Mouse (Mus musculus) neutrophil, adult 65 days (primary cell): ENCODE measurements around the gene Gbp2. TPM values are rescaled to one million over a fixed set of nuclear protein-coding genes. Genes with fewer than 3 reads are reported as not detected.

ENCODE experiments used
- total RNA-seq: library from RNA; stranded (reverse); gene quantifications from 2 replicates; pipeline ENCODE4 v1.2.4, GENCODE M21; 2023

The Gbp2 gene
- 7.1 and 10.3 TPM in 2 replicates for total RNA-seq

DNA sequence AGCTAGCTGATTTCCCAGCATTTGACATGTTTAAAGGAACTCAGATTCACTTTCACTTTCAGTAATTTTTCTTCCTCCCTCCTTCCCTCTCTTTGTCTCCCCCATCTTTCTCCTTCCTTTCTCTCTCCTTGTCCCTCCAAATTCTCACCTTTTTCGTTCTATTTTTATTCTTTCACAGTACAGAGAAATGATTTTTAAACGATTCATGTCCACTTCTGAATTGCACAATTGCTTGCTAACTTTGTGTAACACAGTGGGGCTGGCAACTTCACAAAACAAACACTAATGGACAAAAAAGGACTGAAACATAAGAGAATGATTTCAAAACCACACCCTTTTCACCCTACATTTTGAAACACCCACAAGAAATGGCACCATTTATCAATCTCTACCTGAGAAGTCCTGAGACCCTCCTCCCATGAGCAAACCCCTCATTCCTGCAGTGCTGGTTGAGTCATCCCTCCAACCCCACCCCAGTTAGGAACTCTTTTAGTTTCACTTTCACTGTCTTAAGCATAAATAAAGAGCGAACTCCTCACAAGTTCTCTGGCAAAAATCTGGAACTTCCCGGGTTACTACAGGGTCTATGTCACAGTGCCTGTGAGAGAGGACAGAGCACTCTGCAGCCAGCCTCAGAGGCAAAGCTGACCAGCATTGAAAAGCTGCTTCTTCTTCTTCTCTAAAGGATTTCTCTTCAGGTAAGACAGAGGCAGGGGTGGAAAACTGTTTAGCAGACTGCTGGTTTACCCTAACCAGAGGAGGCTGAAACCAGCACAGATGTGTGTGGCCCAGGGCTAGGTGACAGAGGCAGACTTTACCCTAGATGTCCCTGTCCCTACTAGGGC is at the start of gene Gbp2:
TSS of gene Gbp2 (plus strand) at position 492 of the 845 bp plus-strand sequence.

DNA sequence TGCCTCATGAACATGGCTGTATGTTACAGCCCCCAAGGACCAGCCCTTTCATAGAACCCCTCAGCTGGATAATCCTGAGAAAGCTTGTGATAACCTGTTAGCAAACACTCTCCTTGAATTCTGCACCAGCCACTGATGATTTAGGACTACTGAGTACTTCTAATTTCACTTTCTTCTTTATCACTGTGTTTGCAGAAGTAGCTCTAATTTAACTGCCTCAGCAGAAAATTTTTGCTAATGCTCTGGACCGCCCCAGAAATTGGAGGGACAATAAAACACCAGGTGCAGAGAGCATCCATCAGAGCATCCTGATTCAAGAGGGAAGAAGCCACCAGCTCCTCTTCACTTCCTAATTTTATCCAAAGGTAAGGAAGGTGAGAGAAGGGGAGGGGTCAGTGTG is 25.9 kb upstream of the Gbp2 start, which contains the start of gene Gbp2b:
TSS of gene Gbp2b (plus strand) at position 301 of the 400 bp plus-strand sequence.

Other genes with a start within 250 kb of the Gbp2 start
- 66.1 and 79.4 TPM in 2 replicates for gene Pdlim5, start 224.9 kb upstream of the Gbp2 start, total RNA-seq
- gene Gbp5, start 126.6 kb upstream of the Gbp2 start, total RNA-seq = 1.6 and 3.5 TPM in 2 replicates
- 5.1 and 5.8 TPM in 2 replicates for gene Gbp7, start 90.3 kb upstream of the Gbp2 start, total RNA-seq
- 10.9 and 14.2 TPM in 2 replicates for gene Gbp3, start 60.6 kb upstream of the Gbp2 start, total RNA-seq
- not detected in 2 replicates for gene Gbp2b, start 25.8 kb upstream of the Gbp2 start, total RNA-seq
- 1.4 and 2.0 TPM in 2 replicates for gene Kyat3, start 80.4 kb downstream of the Gbp2 start, total RNA-seq
- 54.3 and 57.0 TPM in 2 replicates for gene Gtf2b, start 144.4 kb downstream of the Gbp2 start, total RNA-seq